Mouse (Mus musculus) heart, adult 2 months (tissue): ENCODE results near the gene Calcrl. TPM values are rescaled to one million over a fixed set of nuclear protein-coding genes. Genes with fewer than 3 reads are reported as not detected.
A peak's percentile ranks its signal among the peaks of the same experiment; 100 is the strongest.

Experiments
- DNase-seq, 2 experiments: peaks; one replicate each; pipeline ENCODE4 v3.0.0; 2021
- H3K27ac ChIP-seq: fragments of 200-600 bp; 2 replicates; pipeline ENCODE4 v1.8.1; 2022
- H3K27me3 ChIP-seq: fragments of 200-500 bp; 2 replicates; pipeline ENCODE4 v1.6.1; 2012; ENCODE audit warnings: mild to moderate bottlenecking, low read length, inconsistent platforms, mixed read lengths; ENCODE audit not compliant: control insufficient read depth, insufficient read depth
- H3K36me3 ChIP-seq: fragments of 200-500 bp; 2 replicates; pipeline ENCODE4 v1.6.1; 2012; ENCODE audit warnings: low read length, inconsistent platforms; ENCODE audit not compliant: control insufficient read depth, insufficient read depth
- H3K4me1 ChIP-seq: fragments of 200-500 bp; 2 replicates; pipeline ENCODE4 v1.6.1; 2011; ENCODE audit warnings: low read length; ENCODE audit not compliant: control insufficient read depth, insufficient read depth
- H3K4me3 ChIP-seq: fragments of 200-600 bp; 2 replicates; pipeline ENCODE4 v1.8.1; 2022
- H3K79me2 ChIP-seq: fragments of 200-500 bp; replicated peaks from 2 replicates; pipeline ENCODE4 v1.6.1; 2012; ENCODE audit warnings: mild to moderate bottlenecking, inconsistent platforms, low read length, moderate library complexity, mixed read lengths; ENCODE audit not compliant: control insufficient read depth, insufficient read depth
- H3K9ac ChIP-seq: fragments of 200-500 bp; 2 replicates; pipeline ENCODE4 v1.6.1; 2012; ENCODE audit warnings: low read depth, mild to moderate bottlenecking, control low read depth, inconsistent platforms, low read length, mixed read lengths
- CTCF ChIP-seq: fragments of 200-600 bp; IDR thresholded peaks from 2 replicates; pipeline ENCODE4 v1.8.1; 2022; ENCODE audit warnings: antibody characterized with exemption, mild to moderate bottlenecking, moderate library complexity
- EP300 ChIP-seq: fragments of 200-500 bp; IDR thresholded peaks from 2 replicates; pipeline ENCODE4 v1.6.1; 2011; ENCODE audit warnings: low read depth, low read length, control low read depth; ENCODE audit not compliant: insufficient read depth
- POLR2A ChIP-seq: fragments of 200-500 bp; IDR thresholded peaks from 2 replicates; pipeline ENCODE4 v1.6.1; 2011; ENCODE audit warnings: mild to moderate bottlenecking, low read depth, low read length, control low read depth; ENCODE audit not compliant: insufficient read depth
- WGBS: fragments of 180-500 bp; shearing (Covaris S2); methylation state at CpG from one replicate; pipeline ENCODE4 v1.1.7; 2018; 5-methylcytosine and 5-hydroxymethylcytosine counted together
- intact Hi-C: fragments of 180-260 bp; cut with DNase I; formaldehyde crosslinking; loops from one replicate; pipeline ENCODE4 v1.15.1; 2025
- polyA plus RNA-seq: library from polyadenylated mRNA; depleted of rRNA; stranded (reverse); fragments of >200 nt; gene quantifications from 2 replicates; pipeline ENCODE4 v1.2.3, GENCODE M21; 2012
- total RNA-seq, 2 experiments: library from RNA; stranded (reverse); gene quantifications; 2 replicates each; pipeline ENCODE4 v1.2.3; 2021

Gene Calcrl
- total and polyA plus RNA-seq, 3 experiments = 8.2 to 25.6 (median 23.2) TPM

- peak; percentile 47 to 55 for DNase-seq
- intact Hi-C loops = loop anchor here (5.0 kb wide), 2 partner anchors 153 to 298 kb away; no protein-coding TSS in a partner anchor
- TF ChIP-seq POLR2A = peak; percentile 20; the same call in 1 of the 2 replicates
- TF ChIP-seq CTCF = no peak
- 0 out of 2 replicates have a peak, but pooled peaks have one; percentile 16 for TF ChIP-seq EP300
- H3K9ac ChIP-seq = no peak overlapping the region
- peak overlapping the region; percentile 42 for H3K4me3 ChIP-seq
- peak overlapping the region; percentile 71 for H3K27ac ChIP-seq
- no peaks in the 10 kb centered on the region for H3K36me3 ChIP-seq
- no peaks in the 10 kb centered on the region for H3K27me3 ChIP-seq
- H3K79me2 ChIP-seq = no peaks in the 10 kb centered on the region
- WGBS = 28% methylated on average over 11 of the region's 11 CpGs
- H3K4me1 ChIP-seq = peaks cover 1% of the 10 kb centered on the region
Observed at GRCm38 (mm10) chr2:84459651-84460177, 34.5 kb upstream of the Calcrl start.

GRCm38 (mm10) chr2:84457221-84457620 lies 32.0 kb upstream of the Calcrl start:
- TF ChIP-seq EP300 (no peak), POLR2A (no peak), CTCF (no peak)
- no peak for DNase-seq
- Histone ChIP-seq H3K36me3 (no peaks in the 10 kb centered on the region), H3K4me3 (no peak overlapping the region), H3K9ac (no peak overlapping the region), H3K27ac (no peak overlapping the region), H3K4me1 (peaks cover 1% of the 10 kb centered on the region), H3K79me2 (no peaks in the 10 kb centered on the region), H3K27me3 (no peaks in the 10 kb centered on the region)
- 60% methylated on average over 6 of the region's 6 CpGs for WGBS
- intact Hi-C loops = loop anchor here (2.0 to 5.0 kb wide), 3 partner anchors 155 to 300 kb away; partner anchors contain the start of gene Btbd18

GRCm38 (mm10) chr2:84455236-84455799 lies 30.1 kb upstream of the Calcrl start:
- Histone ChIP-seq H3K27ac (no peak overlapping the region), H3K79me2 (no peaks in the 10 kb centered on the region), H3K27me3 (no peaks in the 10 kb centered on the region), H3K9ac (0 out of 2 replicates have a peak overlapping the region, but pooled peaks have one; percentile 31), H3K4me1 (peaks cover 1% of the 10 kb centered on the region), H3K4me3 (no peak overlapping the region), H3K36me3 (no peaks in the 10 kb centered on the region)
- TF ChIP-seq CTCF (peak; percentile 80), EP300 (no peak)
- 3% methylated on average over 5 of the region's 5 CpGs for WGBS
- intact Hi-C loops = loop anchor here (1.0 to 5.0 kb wide), 3 partner anchors 24 to 302 kb away; no protein-coding TSS in a partner anchor
- peak in 1 of 2 experiments; percentile 28 for DNase-seq

- peak overlapping the region; percentile 31; the same call in 1 of the 2 replicates for H3K9ac ChIP-seq
- no peak overlapping the region for H3K4me3 ChIP-seq
- no peak for DNase-seq
- H3K27ac ChIP-seq = no peak overlapping the region
- H3K4me1 ChIP-seq = peaks cover 1% of the 10 kb centered on the region
- intact Hi-C loops = loop anchor here (1.0 to 5.0 kb wide), 3 partner anchors 25 to 303 kb away; no protein-coding TSS in a partner anchor
- H3K79me2 ChIP-seq = no peaks in the 10 kb centered on the region
- no peaks in the 10 kb centered on the region for H3K27me3 ChIP-seq
- 40% methylated on average over 10 of the region's 10 CpGs for WGBS
- no peaks in the 10 kb centered on the region for H3K36me3 ChIP-seq
- TF ChIP-seq CTCF (no peak), POLR2A (no peak), EP300 (no peak)
Observed at GRCm38 (mm10) chr2:84454551-84455235, 29.5 kb upstream of the Calcrl start.

GRCm38 (mm10) chr2:84454051-84454450 lies 28.8 kb upstream of the Calcrl start:
- intact Hi-C loops = no loop called here
- Histone ChIP-seq H3K36me3 (no peaks in the 10 kb centered on the region), H3K27me3 (no peaks in the 10 kb centered on the region), H3K9ac (no peak overlapping the region), H3K79me2 (no peaks in the 10 kb centered on the region; the same call in 1 of the 2 replicates), H3K27ac (no peak overlapping the region), H3K4me1 (peaks cover 1% of the 10 kb centered on the region), H3K4me3 (no peak overlapping the region)
- peak; percentile 87 for TF ChIP-seq CTCF
- no peak for TF ChIP-seq POLR2A
- WGBS = 17% methylated on average over 5 of the region's 5 CpGs
- DNase-seq = no peak

GRCm38 (mm10) chr2:84445499-84445898 lies 20.3 kb upstream of the Calcrl start:
- Histone ChIP-seq H3K27me3 (no peaks in the 10 kb centered on the region), H3K27ac (peak overlapping the region; percentile 40), H3K9ac (no peak overlapping the region), H3K4me1 (peaks cover 1% of the 10 kb centered on the region), H3K79me2 (no peaks in the 10 kb centered on the region; the same call in 1 of the 2 replicates), H3K36me3 (peaks cover 9% of the 10 kb centered on the region), H3K4me3 (no peak overlapping the region)
- no peak for DNase-seq
- TF ChIP-seq CTCF (no peak), EP300 (no peak), POLR2A (no peak)
- 40% methylated on average over 1 of the region's 1 CpGs for WGBS
- intact Hi-C loops = no loop called here
